Mouse (Mus musculus): Measurements from ENCODE around the gene Wfdc6a. TPM values are rescaled to one million over a fixed set of nuclear protein-coding genes. Genes with fewer than 3 reads are reported as not detected.
A peak's percentile ranks its signal among the peaks of the same experiment; 100 is the strongest.

Gene Wfdc6a
- total RNA-seq, 2 experiments from 2014 or later, result not detected

DNA sequence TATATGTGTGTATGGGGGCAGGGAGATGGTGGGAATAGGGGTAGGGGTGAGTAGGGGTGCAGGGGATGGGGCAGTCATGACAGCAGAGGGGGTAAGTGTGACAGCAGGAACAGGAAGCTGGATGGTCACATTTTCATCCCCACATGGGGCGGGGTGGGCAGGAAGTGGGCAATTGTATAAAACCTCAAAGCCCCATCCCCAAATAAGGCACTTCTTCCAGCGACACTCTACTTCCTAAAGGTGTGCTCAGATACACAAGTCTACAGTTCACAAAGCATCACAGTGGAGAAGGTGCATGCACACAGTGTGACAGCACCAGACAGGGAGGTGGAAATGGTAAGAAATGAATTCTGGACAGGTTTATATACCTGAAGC lies 34.4 kb downstream of the Wfdc6a start:
- DNase-seq (ENCODE audit: low spot score in 2 of 2), result no peak

DNA sequence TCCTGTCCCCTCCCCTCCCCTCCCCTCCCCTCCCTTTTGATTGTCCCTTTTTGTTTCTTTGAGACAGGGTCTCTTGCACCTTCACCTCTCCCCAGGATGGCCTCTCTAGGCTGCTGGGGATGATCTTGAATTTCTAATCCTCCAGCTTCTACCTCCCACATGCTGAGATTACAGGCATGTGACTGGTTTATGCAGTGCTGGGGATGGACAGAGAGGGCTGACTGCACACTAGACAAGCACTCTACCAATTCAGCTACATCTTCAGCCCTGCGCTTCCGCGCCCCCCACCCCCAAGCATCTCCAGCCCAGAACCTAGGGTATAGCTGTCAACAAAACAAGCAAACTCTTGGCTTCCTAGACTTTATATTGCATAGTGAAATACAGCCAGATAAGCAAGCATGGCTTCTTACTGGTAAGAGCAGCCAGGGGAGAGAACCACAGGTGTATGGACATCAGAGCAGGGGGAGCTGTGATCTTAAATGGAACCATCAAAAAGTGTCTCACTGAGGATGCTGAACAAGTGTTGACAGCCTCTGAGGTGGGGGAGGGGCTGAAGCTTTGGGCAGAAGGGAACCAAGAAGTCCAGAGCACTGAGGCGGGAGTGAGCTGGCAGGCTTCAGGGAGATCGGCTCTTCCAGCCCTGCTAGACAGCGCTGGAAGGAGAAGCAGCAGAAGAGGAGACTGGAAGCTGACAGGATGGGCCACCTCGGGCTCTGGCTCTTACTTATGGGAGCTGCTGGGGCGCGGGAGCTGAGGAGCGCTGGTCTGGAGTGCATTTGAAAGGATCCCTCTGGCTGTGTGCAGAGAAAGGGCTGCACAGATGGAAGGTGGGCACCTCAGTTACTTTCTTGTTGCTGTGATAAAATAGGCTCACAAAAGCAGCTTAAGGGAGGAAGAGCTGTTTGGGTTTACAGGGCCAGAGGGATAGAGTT lies 35.0 kb downstream of the Wfdc6a start:
- DNase-seq (ENCODE audit: low spot score in 2 of 2), result no peak

DNA sequence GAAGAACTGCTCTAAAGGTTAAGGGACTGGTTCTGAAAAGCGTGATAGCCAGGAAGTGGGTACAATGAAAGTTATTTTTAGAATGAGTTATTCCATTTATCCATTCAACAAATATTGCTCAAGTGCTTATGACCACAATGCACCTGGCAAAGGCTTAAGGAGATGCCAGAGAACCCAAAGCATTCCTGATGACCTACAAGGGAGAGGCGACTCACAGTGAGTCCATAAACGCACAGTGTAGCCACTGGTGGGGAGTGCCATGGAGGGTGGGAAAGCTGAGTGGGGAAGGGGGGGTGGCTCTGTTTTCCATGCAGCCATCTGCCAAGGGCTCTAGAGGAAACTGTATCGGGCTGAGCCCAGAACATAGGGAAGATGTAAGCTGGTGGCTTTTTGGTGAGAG lies 35.9 kb downstream of the Wfdc6a start:
- no peak for DNase-seq (ENCODE audit: low spot score in 2 of 2)

GRCm38 (mm10) chr2:164544454-164545097 lies 40.7 kb downstream of the Wfdc6a start:
- no peak for DNase-seq (ENCODE audit: low spot score in 2 of 2)

- DNase-seq (ENCODE audit: low spot score in 2 of 2), result no peak
These were observed 41.5 kb downstream of the Wfdc6a start for GRCm38 (mm10) chr2:164543745-164544144.

GRCm38 (mm10) chr2:164542598-164542997 lies 42.6 kb downstream of the Wfdc6a start:
- no peak for DNase-seq (ENCODE audit: low spot score in 2 of 2)

DNA sequence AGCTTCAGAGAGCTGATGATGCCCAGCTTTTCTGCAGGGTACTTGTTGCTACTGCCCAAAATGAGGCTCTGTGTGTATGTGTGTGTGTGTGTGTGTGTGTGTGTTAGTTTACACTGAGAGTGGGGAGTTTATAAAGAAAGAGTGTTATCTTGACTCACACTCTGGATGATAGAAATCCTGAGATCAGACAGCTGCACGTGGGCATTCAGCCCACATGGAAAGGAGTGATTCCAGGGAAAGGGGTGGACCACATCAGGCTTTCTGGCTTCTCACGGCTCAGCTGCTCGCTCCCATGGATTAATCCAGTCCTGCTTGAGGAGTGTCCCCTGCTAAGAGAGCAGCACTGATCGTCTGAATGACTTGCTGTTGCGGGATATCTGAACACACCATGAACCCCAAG lies 43.1 kb downstream of the Wfdc6a start:
- DNase-seq (ENCODE audit: low spot score in 2 of 2), result no peak

GRCm38 (mm10) chr2:164540652-164541427 lies 44.4 kb downstream of the Wfdc6a start:
- no peak for DNase-seq (ENCODE audit: low spot score in 2 of 2)

- DNase-seq (ENCODE audit: low spot score in 2 of 2), result no peak
These were observed 48.2 kb downstream of the Wfdc6a start for GRCm38 (mm10) chr2:164537003-164537402.

GRCm38 (mm10) chr2:164534315-164534714 lies 50.9 kb downstream of the Wfdc6a start:
- DNase-seq (ENCODE audit: low spot score in 2 of 2), result no peak

DNA sequence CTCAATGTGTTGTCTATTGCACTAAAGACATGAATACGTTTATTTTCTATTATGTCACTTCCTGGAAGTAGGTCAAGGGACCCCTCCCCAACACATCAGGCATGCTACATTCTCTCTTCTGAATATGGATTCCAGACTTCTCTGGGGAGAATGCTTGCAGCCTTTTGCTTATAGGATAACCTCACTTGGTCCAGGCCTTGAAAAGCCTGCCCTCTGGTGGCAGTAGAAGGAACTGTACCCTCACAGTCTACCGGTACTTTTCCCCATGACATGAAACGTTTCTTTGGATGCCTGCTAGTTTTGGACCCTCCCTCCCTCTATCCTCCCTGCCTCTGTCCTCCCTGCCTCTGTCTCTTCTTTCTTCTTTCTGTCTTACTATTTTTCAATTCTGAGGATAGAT lies 54.1 kb downstream of the Wfdc6a start:
- peak; percentile 38 to 71 for DNase-seq (ENCODE audit: low spot score in 2 of 2)

Other genes with a start within 250 kb of the Wfdc6a start
- under 1 TPM; 0.57 to 0.76 TPM for gene Slpi, start 196.4 kb downstream of the Wfdc6a start, total RNA-seq (2021)
- gene Rbpjl, start 182.3 kb downstream of the Wfdc6a start, total RNA-seq (2021), result under 1 TPM; 0.13 to 0.15 TPM
- 1 to 10 TPM; 5.5 to 6.0 TPM for gene Matn4, start 180.3 kb downstream of the Wfdc6a start, total RNA-seq (2021)
- 10 to 100 TPM; 58.1 to 60.1 TPM for gene Sdc4, start 141.6 kb downstream of the Wfdc6a start, total RNA-seq (2021)
- 10 to 100 TPM; 20.8 to 22.2 TPM for gene Sys1, start 128.5 kb downstream of the Wfdc6a start, total RNA-seq (2021)
- 1 to 10 TPM in 1 of 2 experiments, under 1 TPM in 1; 0.96 to 1.9 TPM for gene Gm20458, start 124.5 kb downstream of the Wfdc6a start, total RNA-seq (2021)
- not detected for gene Trp53tg5, start 111.7 kb downstream of the Wfdc6a start, total RNA-seq (2021)
- 10 to 100 TPM; 13.5 to 15.7 TPM for gene Dbndd2, start 99.3 kb downstream of the Wfdc6a start, total RNA-seq (2021)
- 10 to 100 TPM; 66.5 to 66.8 TPM for gene Pigt, start 87.9 kb downstream of the Wfdc6a start, total RNA-seq (2021)
- 1 to 10 TPM in 1 of 2 experiments, not detected in 1; 1.3 TPM for gene Wfdc2, start 23.0 kb downstream of the Wfdc6a start, total RNA-seq (2021)
- not detected for gene Spint3, start 12.0 kb downstream of the Wfdc6a start, total RNA-seq (2021)
- gene Eppin, start 8.1 kb upstream of the Wfdc6a start, total RNA-seq (2021), result not detected
- gene Wfdc6b, start 28.1 kb upstream of the Wfdc6a start, total RNA-seq (2021), result not detected
- gene Wfdc8, start 28.2 kb upstream of the Wfdc6a start, total RNA-seq (2021), result not detected
- gene Wfdc16, start 53.3 kb upstream of the Wfdc6a start, total RNA-seq (2021), result not detected
- not detected for gene Wfdc10, start 70.6 kb upstream of the Wfdc6a start, total RNA-seq (2021)
- gene Wfdc9, start 71.1 kb upstream of the Wfdc6a start, total RNA-seq (2021), result not detected
- not detected for gene Wfdc11, start 88.6 kb upstream of the Wfdc6a start, total RNA-seq (2021)
- not detected for gene Wfdc13, start 99.7 kb upstream of the Wfdc6a start, total RNA-seq (2021)
- not detected for gene Spint4, start 113.1 kb upstream of the Wfdc6a start, total RNA-seq (2021)
- gene Spint5, start 129.9 kb upstream of the Wfdc6a start, total RNA-seq (2021), result not detected
- gene Wfdc3, start 160.5 kb upstream of the Wfdc6a start, total RNA-seq (2021), result not detected
- 10 to 100 TPM; 40.8 to 40.9 TPM for gene Dnttip1, start 160.5 kb upstream of the Wfdc6a start, total RNA-seq (2021)
- gene Ube2c, start 184.5 kb upstream of the Wfdc6a start, total RNA-seq (2021), result 10 to 100 TPM; 26.8 to 34.0 TPM
- over 10,000 TPM; 10,138 to 10,688 TPM for gene Tnnc2, start 194.5 kb upstream of the Wfdc6a start, total RNA-seq (2021)
- 10 to 100 TPM; 23.4 to 24.6 TPM for gene Snx21, start 200.4 kb upstream of the Wfdc6a start, total RNA-seq (2021)
- gene Acot8, start 219.4 kb upstream of the Wfdc6a start, total RNA-seq (2021), result 10 to 100 TPM; 12.8 to 14.0 TPM
- gene Zswim3, start 219.7 kb upstream of the Wfdc6a start, total RNA-seq (2021), result 1 to 10 TPM; 1.5 to 1.6 TPM
- gene Zswim1, start 237.2 kb upstream of the Wfdc6a start, total RNA-seq (2021), result 1 to 10 TPM; 4.7 to 5.9 TPM
- gene Spata25, start 243.1 kb upstream of the Wfdc6a start, total RNA-seq (2021), result 1 to 10 TPM; 1.2 to 1.9 TPM
- 10 to 100 TPM; 75.0 to 82.3 TPM for gene Ctsa, start 247.4 kb upstream of the Wfdc6a start, total RNA-seq (2021)
- gene Neurl2, start 248.0 kb upstream of the Wfdc6a start, total RNA-seq (2021), result 10 to 100 TPM; 38.5 to 41.9 TPM

Measured in gastrocnemius, postnatal 4 days (tissue).